24 mouse cellular contexts compared by ENCODE assay signal in genomic region chr7:110229967-110230366, GRCm38 (mm10). TPM values are rescaled to one million over a fixed set of nuclear protein-coding genes. Genes with fewer than 3 reads are reported as not detected.
DNase-seq lines count a peak whose midpoint lies in the region; ATAC-seq and TF ChIP-seq lines count a peak whose summit lies in the region.
"Had no signal": no experiment of that assay in that cellular context is flagged by ENCODE, and none has a peak within 500 bp of the region (broad histone marks: within the 10 kb centered on the region; RNA-seq: fewer than 3 reads in every experiment).

No protein-coding gene starts in this region.

- H3K79me2 ChIP-seq in CH12.LX (replicated peaks; ENCODE audit: control insufficient read depth, extremely low read depth, insufficient read depth, poor library complexity, severe bottlenecking) = peaks cover 95% of the 10 kb centered on the region

- TF ChIP-seq POLR2A in CH12.LX (IDR thresholded peaks at IDR 0.05; ENCODE audit: low read depth, low read length) = peak; percentile 3; the same call in 1 of the 2 replicates

- H3K9ac ChIP-seq in heart, embryonic 13.5 days = no peak overlapping the region
- no peak overlapping the region for H3K9ac ChIP-seq in lung, embryonic 16.5 days (ENCODE audit: low read length)
- H3K9ac ChIP-seq in CH12.LX (ENCODE audit: insufficient read depth, low read depth) = peak overlapping the region; percentile 72
- H3K9ac ChIP-seq: embryonic facial prominence, embryonic 13.5 days; forebrain, embryonic 12.5 days; hindbrain, embryonic 14.5 days; intestine, embryonic 15.5 days; limb, embryonic 13.5 days; liver, embryonic 13.5 days; midbrain, embryonic 13.5 days had no signal

- no peaks in the 10 kb centered on the region for H3K9me3 ChIP-seq in heart, embryonic 13.5 days
- no peaks in the 10 kb centered on the region for H3K9me3 ChIP-seq in lung, embryonic 16.5 days (ENCODE audit: control insufficient read depth, low read length)
- no peaks in the 10 kb centered on the region for H3K9me3 ChIP-seq in CH12.LX (replicated peaks; ENCODE audit: low read length)
- H3K9me3 ChIP-seq: embryonic facial prominence, embryonic 13.5 days; forebrain, embryonic 12.5 days; intestine, embryonic 15.5 days; limb, embryonic 13.5 days; liver, embryonic 13.5 days; midbrain, embryonic 13.5 days had no signal

- H3K27ac ChIP-seq in heart, embryonic 13.5 days (replicated peaks) = peak overlapping the region; percentile 16; the same call in 1 of the 2 replicates
- H3K27ac ChIP-seq in lung, embryonic 16.5 days (ENCODE audit: low read length) = 0 out of 2 replicates have a peak overlapping the region, but pooled peaks have one; percentile 43
- no peak overlapping the region; the same call in 1 of the 2 replicates for H3K27ac ChIP-seq in CH12.LX (ENCODE audit: insufficient read depth, low read depth)
- H3K27ac ChIP-seq: embryonic facial prominence, embryonic 13.5 days; forebrain, embryonic 12.5 days; hindbrain, embryonic 14.5 days; intestine, embryonic 15.5 days; limb, embryonic 13.5 days; liver, embryonic 13.5 days; midbrain, embryonic 13.5 days had no signal

- 72% methylated on average over 6 of the region's 6 CpGs for WGBS in heart, embryonic 13.5 days
- WGBS in lung, embryonic 16.5 days = 66% methylated on average over 6 of the region's 6 CpGs

- H3K4me1 ChIP-seq in heart, embryonic 13.5 days = no peaks in the 10 kb centered on the region
- H3K4me1 ChIP-seq in lung, embryonic 16.5 days (replicated peaks; ENCODE audit: control insufficient read depth, insufficient read depth, low read length) = no peaks in the 10 kb centered on the region
- H3K4me1 ChIP-seq in CH12.LX (ENCODE audit: control insufficient read depth in 1 of 2, insufficient read depth in 2 of 2) = peaks cover 25 to 38% of the 10 kb centered on the region in 2 experiments
- H3K4me1 ChIP-seq: embryonic facial prominence, embryonic 13.5 days; forebrain, embryonic 12.5 days; intestine, embryonic 15.5 days; limb, embryonic 13.5 days; midbrain, embryonic 13.5 days had no signal

- H3K36me3 ChIP-seq in heart, embryonic 13.5 days = peaks cover 25% of the 10 kb centered on the region
- peaks cover 4% of the 10 kb centered on the region for H3K36me3 ChIP-seq in lung, embryonic 16.5 days (ENCODE audit: control insufficient read depth, insufficient read depth, low read length)
- peaks cover 50 to 71% of the 10 kb centered on the region in 2 experiments for H3K36me3 ChIP-seq in CH12.LX (replicated peaks in 1 of 2; ENCODE audit: control insufficient read depth in 1 of 2, insufficient read depth in 1 of 2, low read length in 1 of 2)
- H3K36me3 ChIP-seq: liver, embryonic 13.5 days; midbrain, embryonic 13.5 days had no signal

- no peaks in the 10 kb centered on the region for H3K27me3 ChIP-seq in heart, embryonic 13.5 days (replicated peaks)
- H3K27me3 ChIP-seq in lung, embryonic 16.5 days (ENCODE audit: control insufficient read depth, insufficient read depth, low read depth, low read length) = no peaks in the 10 kb centered on the region
- H3K27me3 ChIP-seq in CH12.LX (replicated peaks) = no peaks in the 10 kb centered on the region
- H3K27me3 ChIP-seq: embryonic facial prominence, embryonic 13.5 days; forebrain, embryonic 12.5 days; intestine, embryonic 15.5 days; limb, embryonic 13.5 days; liver, embryonic 13.5 days; midbrain, embryonic 13.5 days had no signal

- no peak for TF ChIP-seq RAD21 in CH12.LX (IDR thresholded peaks at IDR 0.05; ENCODE audit: low read depth, low read length)

- no peak overlapping the region for H3K4me2 ChIP-seq in heart, embryonic 13.5 days
- H3K4me2 ChIP-seq in lung, embryonic 16.5 days (ENCODE audit: low read depth, low read length) = no peak overlapping the region
- H3K4me2 ChIP-seq in CH12.LX (ENCODE audit: insufficient read depth, low read depth, poor library complexity, severe bottlenecking) = peak overlapping the region; percentile 93
- H3K4me2 ChIP-seq: embryonic facial prominence, embryonic 13.5 days; forebrain, embryonic 12.5 days; hindbrain, embryonic 14.5 days; intestine, embryonic 15.5 days; limb, embryonic 13.5 days; liver, embryonic 13.5 days; midbrain, embryonic 13.5 days had no signal

- dilution Hi-C loops in CH12.LX (cut with MboI; ENCODE audit: extremely low pct_ligation_motif_present, extremely low pct_unique_long_range_greater_than_20kb, low sequenced_read_pairs) = no loop called here

- in situ Hi-C loops in CH12.LX (cut with MboI; ENCODE audit: low pct_ligation_motif_present, low pct_unique_long_range_greater_than_20kb, low sequenced_read_pairs) = no loop called here

- no peak for DNase-seq in heart, adult 8-10 months (ENCODE audit: low spot score)
- DNase-seq in lung, postnatal 4 days = no peak
- peak; percentile 34 for DNase-seq in CH12.LX (ENCODE audit: extremely low read depth)
- peak; percentile 69 for DNase-seq in induced T-regulatory cell, adult 2 months (ENCODE audit: low read depth)
- DNase-seq in left cerebral cortex, postnatal 10 days (ENCODE audit: extremely low spot score in 1 of 2, low spot score in 2 of 2) = no peak
- DNase-seq in right cerebral cortex, postnatal 10 days (ENCODE audit: low spot score in 2 of 2) = no peak
- DNase-seq: adrenal gland, postnatal 36 days; B cell, adult 2 months; cerebellum, adult 11 months; cerebellum, postnatal 10 days; kidney, adult 8-10 months; kidney, postnatal 10 days; liver, embryonic 13.5 days; lung, adult 2 months; right cerebral cortex, postnatal 14 days had no signal

- no peak for ATAC-seq in heart, embryonic 13.5 days (ENCODE audit: extremely low read depth, insufficient number of reproducible peaks, low FRiP score, low TSS enrichment)
- no peak for ATAC-seq in lung, embryonic 16.5 days (ENCODE audit: low read depth)
- ATAC-seq: intestine, embryonic 15.5 days; midbrain, embryonic 13.5 days had no signal

- TF ChIP-seq EP300 in CH12.LX (IDR thresholded peaks at IDR 0.05; ENCODE audit: low read length) = peak; percentile 3; the same call in 1 of the 2 replicates

- no peak overlapping the region for H3K4me3 ChIP-seq in heart, embryonic 13.5 days
- no peak overlapping the region for H3K4me3 ChIP-seq in lung, embryonic 16.5 days (ENCODE audit: low read length)
- peak overlapping the region in 2 of 3 experiments; percentile 29 to 41 for H3K4me3 ChIP-seq in CH12.LX (replicated peaks in 1 of 3; ENCODE audit: low read depth in 2 of 3, low read length in 2 of 3, poor library complexity in 1 of 3)
- H3K4me3 ChIP-seq: embryonic facial prominence, embryonic 13.5 days; erythroblast, embryonic 14.5 days; forebrain, embryonic 12.5 days; intestine, embryonic 15.5 days; limb, embryonic 13.5 days; liver, embryonic 13.5 days; midbrain, embryonic 13.5 days had no signal

- TF ChIP-seq CTCF in CH12.LX (conservative IDR thresholded peaks at IDR 0.05 in 1 of 2, IDR thresholded peaks at IDR 0.05 in 1 of 2; ENCODE audit: low read depth in 2 of 2, low read length in 2 of 2) = no peak

- intact Hi-C loops in left cerebral cortex, postnatal 10 days (cut with DNase I) = no loop called here

TF ChIP-seq in CH12.LX, 34 proteins besides CTCF, POLR2A, EP300 and RAD21:
- TF ChIP-seq ZNF384 (IDR thresholded peaks at IDR 0.05; ENCODE audit: low read depth, low read length) = 0 out of 2 replicates have a peak, but pooled peaks have one; percentile 86
- no peak for TF ChIP-seq CHD2 (IDR thresholded peaks at IDR 0.05; ENCODE audit: low read length)
- TF ChIP-seq SIN3A (IDR thresholded peaks at IDR 0.05; ENCODE audit: low read length) = 0 out of 2 replicates have a peak, but pooled peaks have one; percentile 12

RNA-seq across cellular contexts. Expression of gene Swap70, which starts 8.5 kb away (rescaled TPM):
- 18.6 and 20.7 TPM in 2 replicates for polyA plus RNA-seq in heart, embryonic 13.5 days (2015; fragmentation: Nextera tagmentation; extraction: Ambion mirVana)
- 10 to 100 TPM; 11.0 to 13.4 (median 12.0) TPM for total RNA-seq in heart, adult 8-10 months (2022)
- 39.4 and 40.6 TPM in 2 replicates for polyA plus RNA-seq in lung, embryonic 16.5 days (2015; fragmentation: Nextera tagmentation; extraction: Ambion mirVana)
- total RNA-seq in CH12.LX (2012; rRNA removed) (296 and 297 TPM in 2 replicates), CH12.LX (2014; rRNA removed) (398 and 409 TPM in 2 replicates)
- 370 and 388 TPM in 2 replicates for polyA plus RNA-seq in CH12.LX (2012; ENCODE audit: insufficient read length, low read depth)
- total RNA-seq in left cerebral cortex, postnatal 10 days (2021) = 10 to 100 TPM; 10.9 to 11.5 TPM

Comparison
In these comparisons a context has a peak if more than half of its experiments do, and no peak if none do; other contexts are left out.
1. H3K4me3 ChIP-seq: peak in CH12.LX (2 of 3); none in heart, embryonic 13.5 days (single experiment) and lung, embryonic 16.5 days (single experiment).
2. DNase-seq: peak in CH12.LX (single experiment) and induced T-regulatory cell, adult 2 months (single experiment); none in heart, adult 8-10 months (single experiment), lung, postnatal 4 days (0 of 2), left cerebral cortex, postnatal 10 days (0 of 2) and right cerebral cortex, postnatal 10 days (0 of 2).
3. RNA of gene Swap70, which starts 8.5 kb away (total RNA-seq): 296 to 409 TPM in CH12.LX; 11.0 to 13.4 TPM in heart, adult 8-10 months and 10.9 to 11.5 TPM in left cerebral cortex, postnatal 10 days; every median in the first group is over 10 times any median in the second.